Mouse (Mus musculus): ENCODE measurements at regions not wholly inside any gene's neighbourhood (a gene's known extent, or its start where the extent isn't known, plus 50 kb on each side); places are given as distances from the start of the nearest gene placed in this dataset.
"Not testable (repeated sequence)": the region's sequence is repeated elsewhere in the genome, so short reads cannot be mapped to it uniquely, and the experiment has no call there.

DNA sequence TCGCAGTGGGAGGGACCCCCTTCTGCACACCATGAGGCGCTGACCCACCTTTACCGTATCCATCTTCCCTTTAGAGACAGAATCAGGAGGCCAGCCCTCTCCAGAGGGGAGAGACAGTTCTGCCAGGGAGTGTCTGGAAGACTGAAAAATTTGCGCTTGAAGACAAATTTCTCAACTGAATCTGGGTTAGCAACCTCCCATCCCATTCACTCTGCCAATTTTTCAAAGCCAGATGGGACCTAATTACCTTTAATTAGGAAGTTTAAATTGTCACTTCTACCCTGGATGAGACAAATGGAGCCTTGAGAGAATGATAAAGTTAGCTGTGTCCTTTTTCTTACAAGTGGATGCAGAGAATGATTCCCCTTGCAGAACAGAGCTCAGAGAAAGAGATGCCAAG is 70.2 kb upstream of the Lrpprc start:
- ATAC-seq (ENCODE audit: insufficient read depth, low FRiP score): no peak
- WGBS: 83% methylated on average over 4 of the region's 4 CpGs

DNA sequence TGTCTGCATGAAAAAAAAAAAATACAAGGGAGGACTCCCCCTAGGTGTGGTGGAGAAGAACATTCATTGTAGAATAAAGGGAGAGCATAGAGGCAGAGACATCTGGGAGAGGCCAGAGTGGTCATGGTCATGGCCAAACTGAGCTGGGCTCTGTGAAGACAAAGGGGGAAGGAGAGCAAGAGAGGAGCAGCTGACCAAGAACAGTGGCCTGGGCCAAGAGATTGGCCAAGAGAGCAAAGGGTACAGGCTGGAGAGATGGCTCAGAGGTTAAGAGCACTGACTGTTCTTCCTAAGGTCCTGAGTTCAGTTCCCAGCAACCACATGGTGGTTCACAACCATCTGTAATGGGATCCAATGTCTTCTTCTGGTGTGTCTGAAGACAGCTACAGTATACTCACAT is 73.6 kb upstream of the Lrpprc start:
- not testable (repeated sequence) for H3K27me3 ChIP-seq (ENCODE audit: control insufficient read depth, insufficient read depth, low read length); H3K9me3 ChIP-seq (replicated peaks; ENCODE audit: control insufficient read depth, low read length); H3K4me1 ChIP-seq (ENCODE audit: control insufficient read depth, insufficient read depth, low read length); H3K36me3 ChIP-seq (ENCODE audit: control insufficient read depth, insufficient read depth, low read length); H3K9ac ChIP-seq (ENCODE audit: low read length); H3K27ac ChIP-seq (ENCODE audit: low read length); ATAC-seq (ENCODE audit: insufficient read depth, low FRiP score); H3K4me3 ChIP-seq (replicated peaks; ENCODE audit: low read length); H3K4me2 ChIP-seq (ENCODE audit: low read depth, low read length)

More for the DNA sequence above, 70.2 kb upstream of the Lrpprc start:
- Histone ChIP-seq H3K9ac (ENCODE audit: low read length) (no peak overlapping the region), H3K27me3 (ENCODE audit: control insufficient read depth, insufficient read depth, low read length) (no peaks in the 10 kb centered on the region), H3K27ac (ENCODE audit: low read length) (no peak overlapping the region), H3K36me3 (ENCODE audit: control insufficient read depth, insufficient read depth, low read length) (no peaks in the 10 kb centered on the region), H3K4me3 (replicated peaks; ENCODE audit: low read length) (no peak overlapping the region), H3K4me1 (ENCODE audit: control insufficient read depth, insufficient read depth, low read length) (no peaks in the 10 kb centered on the region), H3K9me3 (replicated peaks; ENCODE audit: control insufficient read depth, low read length) (no peaks in the 10 kb centered on the region), H3K4me2 (ENCODE audit: low read depth, low read length) (no peak overlapping the region)

DNA sequence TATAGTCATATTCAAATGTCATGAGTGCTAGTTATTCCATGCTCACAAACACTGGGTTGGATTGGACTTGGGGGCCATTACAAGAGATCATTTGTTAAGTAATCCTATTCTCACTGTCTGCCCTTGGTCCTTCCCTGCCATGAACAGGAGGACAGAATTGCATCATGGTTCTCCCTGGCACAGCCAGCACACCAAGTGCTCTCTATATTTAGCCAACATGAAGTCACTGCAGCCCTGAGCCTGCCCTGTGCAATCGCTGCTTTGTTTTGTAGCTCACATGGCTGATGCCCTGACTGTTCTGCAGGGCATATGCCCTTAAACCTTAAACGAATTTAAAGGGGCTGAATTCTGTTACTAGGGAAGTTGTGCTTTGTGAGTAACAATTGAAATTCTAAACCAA is 74.6 kb upstream of the Lrpprc start:
- Histone ChIP-seq H3K27ac (ENCODE audit: low read length) (no peak overlapping the region), H3K9me3 (replicated peaks; ENCODE audit: control insufficient read depth, low read length) (no peaks in the 10 kb centered on the region), H3K4me1 (ENCODE audit: control insufficient read depth, insufficient read depth, low read length) (no peaks in the 10 kb centered on the region), H3K4me3 (replicated peaks; ENCODE audit: low read length) (no peak overlapping the region), H3K9ac (ENCODE audit: low read length) (no peak overlapping the region), H3K4me2 (ENCODE audit: low read depth, low read length) (no peak overlapping the region), H3K36me3 (ENCODE audit: control insufficient read depth, insufficient read depth, low read length) (no peaks in the 10 kb centered on the region), H3K27me3 (ENCODE audit: control insufficient read depth, insufficient read depth, low read length) (no peaks in the 10 kb centered on the region)
- WGBS: 70% methylated on average over 2 of the region's 2 CpGs
- no peak for ATAC-seq (ENCODE audit: insufficient read depth, low FRiP score)

DNA sequence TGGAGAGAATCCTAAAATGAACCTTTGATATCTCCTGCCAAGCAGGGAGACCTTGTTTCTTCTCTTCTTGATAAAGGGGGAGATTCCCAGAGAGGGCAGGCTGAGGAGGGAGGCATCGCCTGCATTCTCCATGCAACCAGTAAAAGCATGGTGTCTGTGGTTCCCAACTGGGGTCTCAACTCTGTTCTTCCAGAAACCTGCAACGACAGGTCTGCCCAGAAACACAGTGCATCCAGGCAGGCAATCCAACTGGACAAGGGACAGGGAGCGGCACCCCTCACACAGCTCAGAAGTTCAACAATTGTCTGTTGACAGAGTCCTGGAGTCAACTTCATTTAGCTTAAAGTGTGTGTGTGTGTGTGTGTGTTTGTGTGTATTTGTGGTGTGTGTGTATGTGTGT is 75.0 kb upstream of the Lrpprc start:
- WGBS: 71% methylated on average over 3 of the region's 3 CpGs
- no peaks in the 10 kb centered on the region for H3K27me3 ChIP-seq (ENCODE audit: control insufficient read depth, insufficient read depth, low read length)
- no peak for ATAC-seq (ENCODE audit: insufficient read depth, low FRiP score)
- no peak overlapping the region for H3K9ac ChIP-seq (ENCODE audit: low read length)
- H3K4me1 ChIP-seq (ENCODE audit: control insufficient read depth, insufficient read depth, low read length): no peaks in the 10 kb centered on the region
- no peaks in the 10 kb centered on the region for H3K9me3 ChIP-seq (replicated peaks; ENCODE audit: control insufficient read depth, low read length)
- H3K4me3 ChIP-seq (replicated peaks; ENCODE audit: low read length): no peak overlapping the region
- no peaks in the 10 kb centered on the region for H3K36me3 ChIP-seq (ENCODE audit: control insufficient read depth, insufficient read depth, low read length)
- H3K27ac ChIP-seq (ENCODE audit: low read length): no peak overlapping the region
- H3K4me2 ChIP-seq (ENCODE audit: low read depth, low read length): no peak overlapping the region

GRCm38 (mm10) chr17:84869074-84869722 is 78.6 kb upstream of the Lrpprc start:
- no peak overlapping the region for H3K4me2 ChIP-seq (ENCODE audit: low read depth, low read length)
- H3K36me3 ChIP-seq (ENCODE audit: control insufficient read depth, insufficient read depth, low read length): no peaks in the 10 kb centered on the region
- no peak overlapping the region for H3K27ac ChIP-seq (ENCODE audit: low read length)
- H3K27me3 ChIP-seq (ENCODE audit: control insufficient read depth, insufficient read depth, low read length): no peaks in the 10 kb centered on the region
- ATAC-seq (ENCODE audit: insufficient read depth, low FRiP score): no peak
- H3K9me3 ChIP-seq (replicated peaks; ENCODE audit: control insufficient read depth, low read length): no peaks in the 10 kb centered on the region
- H3K9ac ChIP-seq (ENCODE audit: low read length): no peak overlapping the region
- H3K4me1 ChIP-seq (ENCODE audit: control insufficient read depth, insufficient read depth, low read length): no peaks in the 10 kb centered on the region
- 87% methylated on average over 3 of the region's 3 CpGs for WGBS
- H3K4me3 ChIP-seq (replicated peaks; ENCODE audit: low read length): no peak overlapping the region

DNA sequence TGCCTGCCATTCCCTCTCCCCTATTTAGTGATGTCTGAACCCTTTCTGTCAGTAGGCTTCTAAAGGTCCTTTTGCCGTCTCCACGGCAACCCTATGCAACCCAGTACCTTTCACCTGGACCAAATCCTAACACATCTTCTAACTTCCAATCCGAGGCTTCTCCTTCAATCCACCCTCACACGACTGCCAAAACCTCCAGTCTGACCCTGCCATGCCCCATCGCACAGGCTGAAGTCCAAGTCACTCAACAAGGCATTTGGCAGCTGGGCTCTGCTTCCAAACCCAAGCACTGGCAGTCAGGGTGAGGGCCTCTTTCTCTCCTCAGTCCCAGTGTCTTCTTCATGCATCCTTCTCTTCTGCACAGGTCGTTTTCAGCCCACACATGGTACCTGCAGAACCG is 83.0 kb upstream of the Lrpprc start:
- ATAC-seq (ENCODE audit: insufficient read depth, low FRiP score): no peak

DNA sequence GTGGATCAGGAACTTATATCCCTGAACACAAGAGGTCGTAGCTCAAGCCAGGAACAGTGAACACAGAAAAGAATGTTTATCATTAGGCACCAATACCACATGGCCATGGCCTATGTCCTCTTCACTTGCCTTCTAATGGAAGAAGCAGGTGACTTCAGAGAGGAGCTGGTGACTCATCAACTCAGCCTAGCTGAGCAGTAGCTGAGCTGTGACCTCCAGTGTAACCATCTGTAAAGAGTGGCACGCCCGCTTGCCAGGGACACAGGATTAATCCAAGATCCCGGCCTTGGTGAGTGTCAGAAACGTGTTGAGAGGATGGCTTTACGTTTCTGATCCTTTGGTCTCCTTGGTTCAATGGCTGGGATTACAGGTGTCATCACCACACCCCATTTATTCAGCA is 82.0 kb upstream of the Ppm1b start:
- Histone ChIP-seq H3K4me1 (ENCODE audit: control insufficient read depth, insufficient read depth, low read length) (peaks cover under 1% of the 10 kb centered on the region; the same call in 1 of the 2 replicates), H3K27ac (ENCODE audit: low read length) (no peak overlapping the region), H3K9ac (ENCODE audit: low read length) (no peak overlapping the region), H3K9me3 (replicated peaks; ENCODE audit: control insufficient read depth, low read length) (no peaks in the 10 kb centered on the region), H3K27me3 (ENCODE audit: control insufficient read depth, insufficient read depth, low read length) (no peaks in the 10 kb centered on the region), H3K36me3 (ENCODE audit: control insufficient read depth, insufficient read depth, low read length) (no peaks in the 10 kb centered on the region), H3K4me3 (replicated peaks; ENCODE audit: low read length) (no peak overlapping the region), H3K4me2 (ENCODE audit: low read depth, low read length) (no peak overlapping the region)
- ATAC-seq (ENCODE audit: insufficient read depth, low FRiP score): no peak
- 67% methylated on average over 6 of the region's 6 CpGs for WGBS

More for the DNA sequence above, 83.0 kb upstream of the Lrpprc start:
- H3K4me3 ChIP-seq (replicated peaks; ENCODE audit: low read length): no peak overlapping the region
- H3K4me1 ChIP-seq (ENCODE audit: control insufficient read depth, insufficient read depth, low read length): no peaks in the 10 kb centered on the region
- H3K9ac ChIP-seq (ENCODE audit: low read length): no peak overlapping the region
- H3K36me3 ChIP-seq (ENCODE audit: control insufficient read depth, insufficient read depth, low read length): no peaks in the 10 kb centered on the region
- H3K27me3 ChIP-seq (ENCODE audit: control insufficient read depth, insufficient read depth, low read length): no peaks in the 10 kb centered on the region
- no peak overlapping the region for H3K27ac ChIP-seq (ENCODE audit: low read length)
- whole genome bisulfite sequencing: 77% methylated on average over 7 of the region's 7 CpGs
- H3K4me2 ChIP-seq (ENCODE audit: low read depth, low read length): no peak overlapping the region
- H3K9me3 ChIP-seq (replicated peaks; ENCODE audit: control insufficient read depth, low read length): no peaks in the 10 kb centered on the region

DNA sequence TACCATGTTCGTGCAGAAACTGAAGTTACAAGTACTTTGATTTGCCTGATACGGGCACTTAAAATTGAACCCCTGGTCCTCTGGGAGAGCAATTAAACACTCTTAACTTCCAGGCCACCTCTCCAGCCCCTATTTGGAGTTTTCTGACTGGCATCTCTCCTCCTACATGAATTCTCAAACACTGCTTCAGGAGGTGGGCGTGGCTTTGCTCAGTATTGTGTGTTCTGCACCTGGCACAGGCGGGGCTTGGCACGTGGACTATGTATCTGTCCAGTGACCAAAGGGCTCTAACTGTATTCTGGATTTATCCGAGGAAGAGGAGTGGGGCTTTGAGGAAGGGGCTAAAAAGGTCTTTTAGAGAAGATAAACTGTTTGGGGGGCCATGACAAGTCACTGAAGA is 81.5 kb upstream of the Ppm1b start:
- H3K9ac ChIP-seq (ENCODE audit: low read length): no peak overlapping the region
- peaks cover 2% of the 10 kb centered on the region; the same call in 1 of the 2 replicates for H3K4me1 ChIP-seq (ENCODE audit: control insufficient read depth, insufficient read depth, low read length)
- no peak overlapping the region for H3K4me3 ChIP-seq (replicated peaks; ENCODE audit: low read length)
- H3K36me3 ChIP-seq (ENCODE audit: control insufficient read depth, insufficient read depth, low read length): no peaks in the 10 kb centered on the region
- H3K9me3 ChIP-seq (replicated peaks; ENCODE audit: control insufficient read depth, low read length): no peaks in the 10 kb centered on the region
- H3K4me2 ChIP-seq (ENCODE audit: low read depth, low read length): no peak overlapping the region
- WGBS: 61% methylated on average over 6 of the region's 6 CpGs
- no peaks in the 10 kb centered on the region for H3K27me3 ChIP-seq (ENCODE audit: control insufficient read depth, insufficient read depth, low read length)
- 0 out of 2 replicates have a peak, but pooled peaks have one; percentile 56 for ATAC-seq (ENCODE audit: insufficient read depth, low FRiP score)
- no peak overlapping the region for H3K27ac ChIP-seq (ENCODE audit: low read length)

- H3K9ac ChIP-seq (ENCODE audit: low read length): no peak overlapping the region
- peaks cover 2% of the 10 kb centered on the region; the same call in 1 of the 2 replicates for H3K4me1 ChIP-seq (ENCODE audit: control insufficient read depth, insufficient read depth, low read length)
- H3K4me3 ChIP-seq (replicated peaks; ENCODE audit: low read length): no peak overlapping the region
- no peaks in the 10 kb centered on the region for H3K36me3 ChIP-seq (ENCODE audit: control insufficient read depth, insufficient read depth, low read length)
- H3K4me2 ChIP-seq (ENCODE audit: low read depth, low read length): no peak overlapping the region
- no peak overlapping the region for H3K27ac ChIP-seq (ENCODE audit: low read length)
- no peaks in the 10 kb centered on the region for H3K9me3 ChIP-seq (replicated peaks; ENCODE audit: control insufficient read depth, low read length)
- no peak for ATAC-seq (ENCODE audit: insufficient read depth, low FRiP score)
- no peaks in the 10 kb centered on the region for H3K27me3 ChIP-seq (ENCODE audit: control insufficient read depth, insufficient read depth, low read length)
- whole genome bisulfite sequencing: 79% methylated on average over 4 of the region's 4 CpGs
Observed at GRCm38 (mm10) chr17:84876037-84876436, 80.5 kb upstream of the Ppm1b start.
